Mouse (Mus musculus) thymus, adult 2 months (tissue): ENCODE results near the gene Btbd9.

Experiments
- CTCF ChIP-seq: fragments of 200-500 bp; IDR thresholded peaks from 2 replicates; pipeline ENCODE4 v1.5.1; 2012; ENCODE audit warnings: mild to moderate bottlenecking, control low read depth, low read length, moderate library complexity, borderline replicate concordance; ENCODE audit not compliant: control insufficient read depth, poor library complexity, insufficient read depth; ENCODE audit errors: extremely low read depth
- POLR2A ChIP-seq: fragments of 200-500 bp; IDR thresholded peaks from 2 replicates; pipeline ENCODE4 v1.6.1; 2012; ENCODE audit warnings: mild to moderate bottlenecking, low read length, control low read depth, moderate library complexity; ENCODE audit not compliant: control insufficient read depth, poor library complexity, insufficient read depth; ENCODE audit errors: extremely low read depth

DNA sequence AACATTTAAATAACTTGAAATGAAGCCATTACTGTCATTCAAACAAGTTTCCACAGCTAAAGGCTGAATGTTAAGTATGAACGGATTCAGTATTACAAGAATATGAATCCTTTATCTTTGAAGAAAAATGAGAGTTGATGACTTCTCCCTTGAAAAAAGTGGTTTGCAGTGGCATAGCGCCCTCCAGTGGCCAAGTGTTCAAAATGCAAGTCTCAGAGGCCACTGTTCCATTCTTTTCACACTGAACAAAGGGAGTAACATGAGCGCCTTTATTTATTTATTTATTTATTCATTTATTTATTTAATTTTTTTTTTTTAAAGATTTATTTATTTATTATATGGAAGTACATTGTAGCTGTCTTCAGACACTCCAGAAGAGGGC, 121.4 kb downstream of the Btbd9 start:
- no peak for TF ChIP-seq CTCF
- TF ChIP-seq POLR2A, result no peak
